Mouse (Mus musculus): Measurements from ENCODE around the gene Parvb. TPM values are rescaled to one million over a fixed set of nuclear protein-coding genes. Genes with fewer than 3 reads are reported as not detected.

The Parvb gene
- polyA plus RNA-seq, 1 experiment from 2014 or later = 10.2 TPM

- peaks cover 33% of the 10 kb centered on the region for H3K4me1 ChIP-seq (ENCODE audit: control insufficient read depth, insufficient read depth, low read length)
These were observed 1.2 kb upstream of the Parvb start for GRCm38 (mm10) chr15:84230661-84231060.

GRCm38 (mm10) chr15:84231113-84231712 is 630 bp upstream of the Parvb start:
- Histone ChIP-seq H3K9ac (ENCODE audit: low read length) (peak overlapping the region; percentile 55), H3K27ac (ENCODE audit: low read depth, low read length) (peak overlapping the region; percentile 75), H3K4me1 (ENCODE audit: control insufficient read depth, insufficient read depth, low read length) (peaks cover 31% of the 10 kb centered on the region), H3K4me2 (peak overlapping the region; percentile 70), H3K4me3 (ENCODE audit: low read depth, low read length) (peak overlapping the region; percentile 40), H3K9me3 (ENCODE audit: control insufficient read depth, low read length) (no peaks in the 10 kb centered on the region), H3K36me3 (ENCODE audit: control insufficient read depth, insufficient read depth, low read length) (no peaks in the 10 kb centered on the region), H3K27me3 (ENCODE audit: control insufficient read depth, insufficient read depth, low read length) (peaks cover 3% of the 10 kb centered on the region)
- ATAC-seq (ENCODE audit: low FRiP score) (peak; percentile 22), DNase-seq (ENCODE audit: low spot score, missing footprints) (peak; percentile 96)
- WGBS = 2% methylated on average over 16 of the region's 16 CpGs

More at GRCm38 (mm10) chr15:84230661-84231060, 1.2 kb upstream of the Parvb start:
- Histone ChIP-seq H3K36me3 (ENCODE audit: control insufficient read depth, insufficient read depth, low read length) (no peaks in the 10 kb centered on the region), H3K27me3 (ENCODE audit: control insufficient read depth, insufficient read depth, low read length) (peaks cover 3% of the 10 kb centered on the region), H3K9ac (ENCODE audit: low read length) (peak overlapping the region; percentile 55), H3K9me3 (ENCODE audit: control insufficient read depth, low read length) (no peaks in the 10 kb centered on the region), H3K4me3 (ENCODE audit: low read depth, low read length) (no peak overlapping the region), H3K27ac (ENCODE audit: low read depth, low read length) (peak overlapping the region; percentile 75), H3K4me2 (peak overlapping the region; percentile 70)
- WGBS = 7% methylated on average over 5 of the region's 5 CpGs
- no peak for ATAC-seq (ENCODE audit: low FRiP score)
- no peak for DNase-seq (ENCODE audit: low spot score, missing footprints)

GRCm38 (mm10) chr15:84232609-84233008 is 766 bp downstream of the Parvb start:
- Histone ChIP-seq H3K9ac (ENCODE audit: low read length) (peak overlapping the region; percentile 55), H3K4me1 (ENCODE audit: control insufficient read depth, insufficient read depth, low read length) (peaks cover 21% of the 10 kb centered on the region), H3K27ac (ENCODE audit: low read depth, low read length) (no peak overlapping the region), H3K27me3 (ENCODE audit: control insufficient read depth, insufficient read depth, low read length) (peaks cover 3% of the 10 kb centered on the region), H3K4me2 (peak overlapping the region; percentile 70), H3K9me3 (ENCODE audit: control insufficient read depth, low read length) (no peaks in the 10 kb centered on the region), H3K36me3 (ENCODE audit: control insufficient read depth, insufficient read depth, low read length) (no peaks in the 10 kb centered on the region), H3K4me3 (ENCODE audit: low read depth, low read length) (peak overlapping the region; percentile 40)
- ATAC-seq (ENCODE audit: low FRiP score) (no peak), DNase-seq (ENCODE audit: low spot score, missing footprints) (no peak)
- 7% methylated on average over 8 of the region's 8 CpGs for WGBS

DNA sequence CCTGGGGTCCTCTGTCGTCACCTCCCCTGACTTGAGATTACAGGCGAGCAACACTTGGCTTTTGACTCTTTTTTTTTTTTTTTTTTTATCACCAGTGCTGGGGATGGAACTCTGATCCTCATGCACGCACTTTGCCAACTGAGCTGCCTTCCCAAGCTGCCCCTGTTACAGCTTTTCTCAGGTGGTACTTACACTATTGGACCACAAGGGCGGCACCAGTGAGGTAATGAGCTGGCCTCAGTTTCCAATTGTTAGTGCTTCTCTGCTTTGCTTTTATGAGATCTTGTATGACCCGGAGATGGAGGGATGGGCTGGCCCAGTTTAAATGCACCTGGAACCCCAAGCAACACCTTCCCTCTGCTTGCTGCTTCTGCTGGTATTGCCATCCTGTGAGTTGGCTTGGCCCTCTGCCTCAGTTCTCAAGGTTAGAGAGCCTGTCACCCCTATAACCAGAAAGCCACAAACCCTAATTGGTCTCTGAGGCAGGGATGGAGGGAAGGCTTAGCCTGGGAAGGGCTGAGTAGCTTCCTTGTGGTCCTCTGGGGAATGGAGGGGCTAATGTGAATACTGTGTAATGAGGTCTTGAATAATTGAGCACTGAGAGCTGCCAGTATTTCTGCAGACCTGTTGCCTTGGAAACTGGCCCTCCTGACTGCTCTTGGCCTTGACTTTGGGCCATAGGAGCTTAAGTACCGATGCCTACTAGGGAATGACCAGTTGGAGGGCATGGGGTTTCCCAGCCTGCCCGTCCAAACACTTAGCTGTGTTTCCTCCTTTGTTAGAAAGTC is 3.1 kb downstream of the Parvb start:
- DNase-seq (ENCODE audit: low spot score, missing footprints) = no peak
- peak; percentile 13; the same call in 1 of the 2 replicates for ATAC-seq (ENCODE audit: low FRiP score)
- Histone ChIP-seq H3K27me3 (ENCODE audit: control insufficient read depth, insufficient read depth, low read length) (peaks cover 3% of the 10 kb centered on the region), H3K9me3 (ENCODE audit: control insufficient read depth, low read length) (no peaks in the 10 kb centered on the region), H3K4me1 (ENCODE audit: control insufficient read depth, insufficient read depth, low read length) (peaks cover 27% of the 10 kb centered on the region), H3K27ac (ENCODE audit: low read depth, low read length) (no peak overlapping the region), H3K9ac (ENCODE audit: low read length) (no peak overlapping the region), H3K4me2 (no peak overlapping the region), H3K36me3 (ENCODE audit: control insufficient read depth, insufficient read depth, low read length) (no peaks in the 10 kb centered on the region), H3K4me3 (ENCODE audit: low read depth, low read length) (no peak overlapping the region)
- WGBS = 78% methylated on average over 7 of the region's 7 CpGs

- Histone ChIP-seq H3K4me3 (ENCODE audit: low read depth, low read length) (no peak overlapping the region), H3K4me2 (no peak overlapping the region), H3K4me1 (ENCODE audit: control insufficient read depth, insufficient read depth, low read length) (peaks cover 23% of the 10 kb centered on the region), H3K9me3 (ENCODE audit: control insufficient read depth, low read length) (no peaks in the 10 kb centered on the region), H3K27me3 (ENCODE audit: control insufficient read depth, insufficient read depth, low read length) (peaks cover 3% of the 10 kb centered on the region), H3K9ac (ENCODE audit: low read length) (no peak overlapping the region), H3K27ac (ENCODE audit: low read depth, low read length) (no peak overlapping the region), H3K36me3 (ENCODE audit: control insufficient read depth, insufficient read depth, low read length) (no peaks in the 10 kb centered on the region)
- no peak for DNase-seq (ENCODE audit: low spot score, missing footprints)
- peak; percentile 4; the same call in 1 of the 2 replicates for ATAC-seq (ENCODE audit: low FRiP score)
- WGBS = 62% methylated on average over 7 of the region's 7 CpGs
These were observed 3.8 kb downstream of the Parvb start for GRCm38 (mm10) chr15:84235646-84236045.

GRCm38 (mm10) chr15:84238552-84238951 is 6.7 kb downstream of the Parvb start:
- Histone ChIP-seq H3K27me3 (ENCODE audit: control insufficient read depth, insufficient read depth, low read length) (no peaks in the 10 kb centered on the region), H3K4me2 (no peak overlapping the region), H3K36me3 (ENCODE audit: control insufficient read depth, insufficient read depth, low read length) (no peaks in the 10 kb centered on the region), H3K4me1 (ENCODE audit: control insufficient read depth, insufficient read depth, low read length) (peaks cover 10% of the 10 kb centered on the region), H3K27ac (ENCODE audit: low read depth, low read length) (no peak overlapping the region), H3K4me3 (ENCODE audit: low read depth, low read length) (no peak overlapping the region), H3K9me3 (ENCODE audit: control insufficient read depth, low read length) (no peaks in the 10 kb centered on the region), H3K9ac (ENCODE audit: low read length) (no peak overlapping the region)
- DNase-seq (ENCODE audit: low spot score, missing footprints) (no peak), ATAC-seq (ENCODE audit: low FRiP score) (peak; percentile 31; the same call in 1 of the 2 replicates)
- 40% methylated on average over 15 of the region's 15 CpGs for WGBS

- no peaks in the 10 kb centered on the region for H3K36me3 ChIP-seq (ENCODE audit: control insufficient read depth, insufficient read depth, low read length)
- ATAC-seq (ENCODE audit: low FRiP score) = peak; percentile 65
- H3K4me2 ChIP-seq = peak overlapping the region; percentile 14; the same call in 1 of the 2 replicates
- H3K4me1 ChIP-seq (ENCODE audit: control insufficient read depth, insufficient read depth, low read length) = peaks cover 10% of the 10 kb centered on the region
- WGBS = 20% methylated on average over 16 of the region's 16 CpGs
- no peaks in the 10 kb centered on the region for H3K27me3 ChIP-seq (ENCODE audit: control insufficient read depth, insufficient read depth, low read length)
- H3K4me3 ChIP-seq (ENCODE audit: low read depth, low read length) = no peak overlapping the region
- H3K9me3 ChIP-seq (ENCODE audit: control insufficient read depth, low read length) = no peaks in the 10 kb centered on the region
- no peak for DNase-seq (ENCODE audit: low spot score, missing footprints)
- no peak overlapping the region; the same call in 1 of the 2 replicates for H3K9ac ChIP-seq (ENCODE audit: low read length)
- H3K27ac ChIP-seq (ENCODE audit: low read depth, low read length) = no peak overlapping the region
These were observed 7.2 kb downstream of the Parvb start for GRCm38 (mm10) chr15:84238991-84239401.

GRCm38 (mm10) chr15:84241520-84241919 is 9.7 kb downstream of the Parvb start:
- Histone ChIP-seq H3K9me3 (ENCODE audit: control insufficient read depth, low read length) (no peaks in the 10 kb centered on the region), H3K4me3 (ENCODE audit: low read depth, low read length) (no peak overlapping the region), H3K4me2 (no peak overlapping the region), H3K36me3 (ENCODE audit: control insufficient read depth, insufficient read depth, low read length) (no peaks in the 10 kb centered on the region), H3K27ac (ENCODE audit: low read depth, low read length) (no peak overlapping the region), H3K4me1 (ENCODE audit: control insufficient read depth, insufficient read depth, low read length) (peaks cover 8% of the 10 kb centered on the region), H3K27me3 (ENCODE audit: control insufficient read depth, insufficient read depth, low read length) (no peaks in the 10 kb centered on the region), H3K9ac (ENCODE audit: low read length) (no peak overlapping the region)
- ATAC-seq (ENCODE audit: low FRiP score) (no peak), DNase-seq (ENCODE audit: low spot score, missing footprints) (peak; percentile 82)
- WGBS = 37% methylated on average over 7 of the region's 7 CpGs

- H3K27ac ChIP-seq (ENCODE audit: low read depth, low read length) = no peak overlapping the region
- H3K4me3 ChIP-seq (ENCODE audit: low read depth, low read length) = no peak overlapping the region
- H3K9ac ChIP-seq (ENCODE audit: low read length) = no peak overlapping the region
These were observed 13.3 kb downstream of the Parvb start for GRCm38 (mm10) chr15:84245104-84245503.

More at GRCm38 (mm10) chr15:84245104-84245503, 13.3 kb downstream of the Parvb start:
- no peaks in the 10 kb centered on the region for H3K27me3 ChIP-seq (ENCODE audit: control insufficient read depth, insufficient read depth, low read length)
- no peak for ATAC-seq (ENCODE audit: low FRiP score)
- H3K36me3 ChIP-seq (ENCODE audit: control insufficient read depth, insufficient read depth, low read length) = no peaks in the 10 kb centered on the region
- DNase-seq (ENCODE audit: low spot score, missing footprints) = no peak
- no peaks in the 10 kb centered on the region for H3K9me3 ChIP-seq (ENCODE audit: control insufficient read depth, low read length)
- H3K4me2 ChIP-seq = no peak overlapping the region
- 80% methylated on average over 7 of the region's 7 CpGs for WGBS
- peaks cover 2% of the 10 kb centered on the region; the same call in 1 of the 2 replicates for H3K4me1 ChIP-seq (ENCODE audit: control insufficient read depth, insufficient read depth, low read length)

Measured in midbrain, embryonic 11.5 days (tissue).